Mouse (Mus musculus) thymus, postnatal 36 days (tissue): ENCODE data around the gene Wdr1.

Experiments used
- DNase-seq, 2 experiments: peaks; one replicate each; pipeline ENCODE4 v3.0.0; 2022; ENCODE audit warnings: mixed read lengths in 2 of 2

Wdr1 gene

GRCm38 (mm10) chr5:38544423-38545415, 18.3 kb downstream of the Wdr1 start:
- no peak for DNase-seq

DNA sequence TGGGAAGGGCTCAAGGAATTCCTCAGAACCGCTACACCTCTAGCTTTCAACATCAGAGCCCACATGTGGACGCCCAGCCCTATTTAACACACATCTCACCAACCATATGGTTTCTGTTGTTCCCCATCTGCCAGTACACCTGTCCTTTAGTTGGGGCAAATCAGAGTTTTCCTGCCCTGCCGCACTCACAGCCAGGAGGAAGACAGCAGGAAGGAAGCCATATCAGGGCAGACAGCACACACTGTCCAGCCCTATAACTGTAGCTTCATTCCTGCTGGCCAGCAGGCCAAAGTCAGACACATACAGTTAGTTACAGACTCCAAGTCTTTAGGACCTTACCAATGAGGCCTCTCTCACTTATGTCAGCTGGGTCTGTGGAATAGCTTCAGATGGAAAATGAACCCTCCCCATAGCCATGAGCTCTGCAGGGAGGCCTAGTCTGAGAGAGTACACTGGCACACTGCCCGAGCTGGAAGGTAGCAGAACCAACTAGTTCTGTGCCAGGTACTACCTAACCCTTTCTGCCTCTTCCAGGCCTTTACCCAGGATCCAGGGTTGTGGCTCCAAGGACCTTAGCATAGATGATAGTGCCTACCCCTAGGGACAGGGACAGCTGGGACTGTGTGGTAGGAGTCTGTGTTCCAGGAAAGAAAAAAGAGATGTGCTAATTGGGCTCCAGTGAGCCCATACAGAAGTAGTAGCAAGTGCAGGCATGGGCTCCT, 19.4 kb downstream of the Wdr1 start:
- DNase-seq = no peak

- DNase-seq = no peak
Measured at GRCm38 (mm10) chr5:38541728-38542127, 21.3 kb downstream of the Wdr1 start.

- no peak for DNase-seq
Measured at GRCm38 (mm10) chr5:38540898-38541297, 22.1 kb downstream of the Wdr1 start.

GRCm38 (mm10) chr5:38538508-38538907, 24.5 kb downstream of the Wdr1 start:
- no peak for DNase-seq

- DNase-seq = no peak
Measured at GRCm38 (mm10) chr5:38537845-38538244, 25.2 kb downstream of the Wdr1 start.

DNA sequence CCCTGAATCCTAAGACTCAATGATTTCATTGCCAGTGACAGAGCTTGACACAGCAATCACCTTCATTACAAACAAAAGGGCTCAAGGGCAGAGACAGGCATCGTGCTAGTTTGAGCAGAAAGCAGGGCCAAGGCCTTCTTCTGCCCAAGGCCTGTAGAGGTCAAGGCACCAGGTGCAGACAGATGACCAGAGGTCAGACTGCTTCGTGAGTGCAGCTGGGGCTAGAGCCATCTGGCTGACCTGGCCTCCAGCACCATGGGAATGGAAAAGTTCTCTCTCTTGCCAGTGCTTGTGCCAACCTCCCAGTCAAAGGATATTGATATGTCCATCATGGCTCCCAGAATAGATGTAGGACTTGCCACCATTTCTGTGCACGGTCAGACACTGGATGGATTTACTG, 26.2 kb downstream of the Wdr1 start:
- DNase-seq = no peak

DNA sequence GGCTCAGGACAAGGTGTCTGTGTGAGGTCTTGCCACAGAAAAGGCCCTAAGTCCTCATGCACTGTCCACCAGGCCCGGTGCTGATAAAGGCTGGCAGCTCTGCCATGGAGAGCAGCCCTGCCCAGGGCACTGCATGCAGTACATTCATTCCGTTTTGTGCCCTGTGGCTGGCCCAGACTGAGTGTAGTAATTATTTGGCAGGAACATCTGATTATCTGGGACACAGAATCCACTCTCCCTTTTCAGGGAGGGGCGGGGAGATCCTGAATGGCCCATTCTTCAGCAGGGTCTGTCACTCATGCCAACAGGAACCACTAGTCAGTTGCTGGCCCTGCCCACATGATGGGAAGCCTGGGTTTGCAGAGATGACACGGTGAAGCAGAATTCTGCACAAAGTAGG, 30.9 kb downstream of the Wdr1 start:
- no peak for DNase-seq

DNA sequence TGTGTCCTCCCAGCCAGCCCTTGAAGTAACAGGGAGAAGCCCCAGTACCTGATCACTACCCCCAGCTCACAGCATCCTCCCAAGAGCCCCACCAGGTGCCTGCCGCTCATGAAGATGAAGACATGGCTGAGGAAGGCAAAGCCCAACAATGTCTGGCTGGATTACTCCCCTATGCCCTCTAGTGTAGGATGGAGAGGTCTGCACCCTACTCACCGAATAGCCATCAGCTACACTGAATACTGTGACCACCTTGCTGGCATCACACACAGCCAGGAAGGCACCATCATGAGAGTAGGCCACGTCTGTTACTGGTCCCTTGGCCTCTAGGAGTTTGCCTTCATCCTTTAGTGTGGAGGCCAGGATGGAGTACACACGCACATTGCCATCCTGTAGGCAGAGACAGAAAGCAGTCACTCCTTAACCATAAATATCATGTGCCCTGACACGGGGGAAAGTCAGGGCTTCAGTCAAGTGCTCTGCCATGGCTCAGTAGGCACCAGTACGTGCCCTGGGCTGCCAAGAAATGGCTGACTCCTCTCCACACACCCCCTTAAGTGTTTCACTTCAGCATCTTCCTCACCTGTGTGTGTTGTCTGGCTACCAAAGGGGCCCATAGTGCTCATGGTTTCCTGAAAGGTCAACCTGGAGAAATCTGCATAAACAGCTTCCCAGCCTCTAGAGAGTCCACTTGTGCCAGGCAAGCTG, 33.1 kb downstream of the Wdr1 start:
- no peak for DNase-seq

GRCm38 (mm10) chr5:38522977-38523376, 40.0 kb downstream of the Wdr1 start:
- no peak for DNase-seq

GRCm38 (mm10) chr5:38520838-38521237, 42.2 kb downstream of the Wdr1 start:
- no peak for DNase-seq

- peak; percentile 28 to 29 for DNase-seq
Measured at GRCm38 (mm10) chr5:38516267-38516666, 46.8 kb downstream of the Wdr1 start.

GRCm38 (mm10) chr5:38512991-38513390, 50.0 kb downstream of the Wdr1 start:
- DNase-seq = no peak

DNA sequence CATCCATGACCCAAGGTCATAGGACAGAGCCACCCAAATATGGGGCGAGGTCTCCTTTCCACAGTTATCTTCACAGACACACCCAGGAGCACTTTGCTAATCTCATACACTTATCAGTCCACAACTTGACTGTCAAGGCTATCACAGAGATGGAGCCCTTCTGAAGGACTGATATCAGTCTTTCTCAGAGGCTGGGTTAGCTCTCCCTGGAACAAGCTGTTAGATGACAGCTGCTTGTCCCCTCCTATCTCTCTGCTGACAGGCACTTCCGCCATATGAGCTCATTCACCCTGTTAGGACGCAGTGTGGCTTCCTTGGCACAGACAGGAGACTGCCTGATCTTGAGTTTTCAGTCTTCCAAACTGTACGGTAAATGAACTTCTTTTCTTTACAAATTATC, 53.5 kb downstream of the Wdr1 start:
- DNase-seq = no peak

- no peak for DNase-seq
Measured at GRCm38 (mm10) chr5:38505435-38505765, 57.6 kb downstream of the Wdr1 start.

- no peak for DNase-seq
Measured at GRCm38 (mm10) chr5:38504747-38505434, 58.1 kb downstream of the Wdr1 start.

DNA sequence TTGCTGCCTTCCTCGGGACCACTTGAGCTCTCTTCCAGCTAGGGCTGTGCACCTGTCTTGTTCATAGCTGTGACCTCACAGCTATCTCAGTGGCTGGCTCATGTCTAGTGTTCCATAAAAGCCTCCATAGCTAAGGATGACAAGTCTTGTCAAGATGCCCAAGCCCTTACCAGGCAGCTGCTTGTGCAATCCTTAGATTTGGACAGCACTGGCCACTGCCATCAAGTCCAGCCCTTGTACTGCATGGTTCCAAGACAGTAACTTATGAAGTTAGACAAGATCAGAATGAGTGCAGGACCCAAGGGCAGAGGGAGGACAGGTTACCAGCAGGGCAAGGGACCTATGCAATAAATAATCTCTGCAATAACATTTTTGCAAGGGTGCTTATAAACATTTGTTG, 58.9 kb downstream of the Wdr1 start:
- no peak for DNase-seq

DNA sequence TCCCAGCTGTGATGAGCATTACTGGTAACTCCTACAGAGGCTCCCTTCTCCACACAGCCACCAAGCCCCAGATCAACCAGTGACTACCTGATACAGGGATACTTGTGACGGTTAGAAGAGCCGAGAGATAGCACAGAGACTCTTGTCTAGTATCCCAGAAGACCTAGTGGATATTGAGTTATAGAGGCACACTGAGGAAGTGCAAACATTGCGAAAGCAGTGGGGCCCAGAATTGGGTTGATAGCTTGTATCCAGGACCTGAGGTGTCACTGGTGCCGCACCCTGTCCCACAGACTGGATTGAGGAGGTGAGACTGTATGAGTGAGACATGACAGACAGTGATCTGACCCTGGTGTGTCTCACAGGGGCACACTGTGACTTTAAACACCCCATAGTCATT, 60.0 kb downstream of the Wdr1 start, which contains the start of gene Slc2a9:
Gene Slc2a9 (minus strand): TSS at position 152 of the 400 bp plus-strand sequence.
- DNase-seq = no peak

DNA sequence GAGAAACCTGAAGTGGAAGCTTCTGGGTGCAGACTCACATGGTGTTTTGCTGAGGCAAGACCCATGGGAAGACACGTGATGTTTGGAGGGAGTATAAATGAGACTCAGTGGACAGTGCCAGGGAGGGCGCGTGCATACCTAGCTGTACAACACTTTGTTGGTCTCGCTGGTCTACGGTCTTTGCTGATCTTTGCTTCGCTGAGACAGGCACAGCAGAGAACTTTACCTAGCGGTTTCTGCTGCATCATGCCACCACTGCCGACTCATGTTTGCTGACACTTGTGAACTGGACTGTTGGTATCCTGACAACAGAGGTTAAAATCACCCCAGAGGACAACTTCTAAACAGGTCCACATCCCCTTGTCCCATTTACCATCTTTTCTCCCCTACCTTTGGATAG, 63.0 kb downstream of the Wdr1 start:
- DNase-seq = no peak

- no peak for DNase-seq
Measured at GRCm38 (mm10) chr5:38499316-38499811, 63.7 kb downstream of the Wdr1 start.

GRCm38 (mm10) chr5:38498479-38498878, 64.5 kb downstream of the Wdr1 start:
- DNase-seq = no peak

DNA sequence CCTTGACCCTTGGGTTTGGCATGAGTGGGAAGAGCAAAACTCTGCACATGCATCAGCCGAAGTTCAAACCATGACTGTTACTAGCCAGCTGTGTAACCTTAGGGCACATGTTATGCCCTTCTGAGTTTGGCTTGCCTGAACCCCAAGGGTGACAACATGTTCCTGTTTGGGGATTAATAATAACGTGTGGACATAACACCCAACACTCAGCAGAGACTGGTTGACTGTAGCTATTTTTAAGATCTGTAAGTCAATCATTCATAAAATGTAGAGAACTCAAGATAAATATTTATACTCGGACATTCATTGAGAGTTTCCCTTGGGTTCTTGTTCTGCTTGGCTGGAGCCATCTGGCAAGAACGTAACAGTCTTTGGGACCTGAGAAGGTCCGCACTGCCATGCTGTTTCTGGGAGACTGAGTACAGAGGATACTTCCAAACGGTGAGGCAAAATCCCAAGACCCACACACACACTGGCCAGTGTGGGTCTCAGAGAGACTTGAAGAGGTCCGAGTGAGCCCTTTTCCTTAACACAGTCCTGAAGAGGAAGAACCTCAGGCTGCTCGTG, 66.4 kb downstream of the Wdr1 start:
- no peak for DNase-seq
